18 mouse cellular contexts compared by ENCODE assay signal in the genomic region with DNA sequence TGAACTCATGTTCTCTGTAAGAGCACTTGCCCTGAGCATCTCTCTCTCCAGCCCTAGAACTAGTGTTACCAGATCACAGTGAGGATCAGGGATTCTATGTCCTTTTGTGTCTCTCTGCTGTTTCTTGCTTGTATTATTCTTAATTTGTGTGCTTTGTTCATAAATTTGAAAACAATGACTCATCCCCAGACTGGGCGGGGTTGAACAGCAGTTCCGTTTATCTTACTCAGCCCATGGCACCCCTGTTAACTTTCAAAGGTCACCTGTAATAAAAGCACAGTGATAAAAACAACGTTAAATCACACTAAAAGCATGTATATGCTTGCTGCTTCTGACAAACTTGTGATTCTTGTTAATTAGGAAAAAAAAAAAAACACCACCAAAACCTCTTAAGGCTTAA. TPM values are rescaled to one million over a fixed set of nuclear protein-coding genes. Genes with fewer than 3 reads are reported as not detected.
DNase-seq lines count a peak whose midpoint lies in the region; ATAC-seq lines count a peak whose summit lies in the region.
"Had no signal": no experiment of that assay in that cellular context is flagged by ENCODE, and none has a peak within 500 bp of the region (broad histone marks: within the 10 kb centered on the region; RNA-seq: fewer than 3 reads in every experiment).

No protein-coding gene starts in this region.

- peak overlapping the region; percentile 36; the same call in 1 of the 2 replicates for H3K9ac ChIP-seq in liver, embryonic 13.5 days
- H3K9ac ChIP-seq: forebrain, embryonic 15.5 days; heart, embryonic 15.5 days; hindbrain, embryonic 12.5 days; limb, embryonic 15.5 days; midbrain, embryonic 13.5 days had no signal

- H3K4me1 ChIP-seq in liver, embryonic 13.5 days (replicated peaks): peaks cover 44% of the 10 kb centered on the region

- H3K27me3 ChIP-seq in liver, embryonic 13.5 days: no peaks in the 10 kb centered on the region
- H3K27me3 ChIP-seq: forebrain, embryonic 15.5 days; heart, embryonic 15.5 days; hindbrain, embryonic 12.5 days; limb, embryonic 15.5 days; midbrain, embryonic 13.5 days had no signal

- no peaks in the 10 kb centered on the region for H3K9me3 ChIP-seq in liver, embryonic 13.5 days (replicated peaks)
- H3K9me3 ChIP-seq: forebrain, embryonic 15.5 days; heart, embryonic 15.5 days; hindbrain, embryonic 12.5 days; limb, embryonic 15.5 days; midbrain, embryonic 13.5 days had no signal

- no peak overlapping the region for H3K4me2 ChIP-seq in liver, embryonic 13.5 days
- H3K4me2 ChIP-seq: forebrain, embryonic 15.5 days; heart, embryonic 15.5 days; hindbrain, embryonic 12.5 days; limb, embryonic 15.5 days; midbrain, embryonic 13.5 days had no signal

- peak; percentile 36 to 77 for DNase-seq in adrenal gland, adult (ENCODE audit: inconsistent age in 2 of 2, low spot score in 1 of 2)
- DNase-seq in adrenal gland, postnatal 4 days (ENCODE audit: low spot score in 2 of 2): no peak
- DNase-seq in c-Kit-positive CD71-positive TER-119-negative erythroid progenitor cells, embryonic 14.5 days (ENCODE audit: low read depth): peak; percentile 65
- peak; percentile 46 for DNase-seq in liver, embryonic 13.5 days
- DNase-seq in T-cell, adult 2 months (ENCODE audit: low spot score): no peak
- no peak for DNase-seq in layer of hippocampus, postnatal 14 days (ENCODE audit: low spot score in 2 of 2)
- no peak for DNase-seq in urinary bladder, postnatal 10 days (ENCODE audit: low spot score)
- DNase-seq: cerebellum, postnatal 10 days; gastrocnemius, adult 2 months; heart, adult 18-20 months; kidney, adult 8-10 months; thymus, postnatal 36 days had no signal

- peak; percentile 34 for ATAC-seq in CD4-positive, CD25-positive, alpha-beta regulatory T cell, adult 4 months
- no peak for ATAC-seq in liver, embryonic 13.5 days (ENCODE audit: low read depth)
- ATAC-seq: forebrain, embryonic 15.5 days; midbrain, embryonic 13.5 days had no signal

- WGBS in liver, embryonic 13.5 days (ENCODE audit: insufficient replicate concordance): 18% methylated on average over 3 of the region's 3 CpGs

- H3K36me3 ChIP-seq in liver, embryonic 13.5 days: peaks cover 5% of the 10 kb centered on the region; the same call in 1 of the 2 replicates
- H3K36me3 ChIP-seq: forebrain, embryonic 15.5 days; hindbrain, embryonic 12.5 days; midbrain, embryonic 13.5 days had no signal

- peak overlapping the region; percentile 96 for H3K27ac ChIP-seq in liver, embryonic 13.5 days
- H3K27ac ChIP-seq: forebrain, embryonic 15.5 days; gastrocnemius, adult 2 months; heart, embryonic 15.5 days; hindbrain, embryonic 12.5 days; limb, embryonic 15.5 days; midbrain, embryonic 13.5 days had no signal

- no peak overlapping the region for H3K4me3 ChIP-seq in liver, embryonic 13.5 days (replicated peaks)
- H3K4me3 ChIP-seq: forebrain, embryonic 15.5 days; gastrocnemius, adult 2 months; heart, embryonic 15.5 days; hindbrain, embryonic 12.5 days; limb, embryonic 15.5 days; midbrain, embryonic 13.5 days had no signal

RNA-seq across cellular contexts. Expression of gene Asxl1, which starts 3.0 kb away (rescaled TPM):
- 10 to 100 TPM; 51.3 to 53.2 TPM for total RNA-seq in adrenal gland, postnatal 4 days (2021)
- 10 to 100 TPM; 12.3 to 20.9 TPM for polyA plus RNA-seq in CD4-positive, CD25-positive, alpha-beta regulatory T cell, adult 4 months (2017; shearing (Covaris generic))
- 5.6 and 5.9 TPM in 2 replicates for polyA plus RNA-seq in liver, embryonic 13.5 days (2015; fragmentation: Nextera tagmentation; extraction: Ambion mirVana)
- total RNA-seq in layer of hippocampus, postnatal 14 days (2021): 10 to 100 TPM; 34.6 to 34.7 TPM

RNA-seq across cellular contexts. Expression of gene Kif3b, which starts 51.4 kb away (rescaled TPM):
- total RNA-seq in adrenal gland, postnatal 4 days (2021): 10 to 100 TPM; 28.0 to 29.2 TPM
- 10 to 100 TPM; 11.2 to 13.0 TPM for polyA plus RNA-seq in CD4-positive, CD25-positive, alpha-beta regulatory T cell, adult 4 months (2017; shearing (Covaris generic))
- 1.8 and 2.2 TPM in 2 replicates for polyA plus RNA-seq in liver, embryonic 13.5 days (2015; fragmentation: Nextera tagmentation; extraction: Ambion mirVana)
- 10 to 100 TPM; 63.5 to 69.2 TPM for total RNA-seq in layer of hippocampus, postnatal 14 days (2021)

Comparison
In these comparisons a context has a peak if more than half of its experiments do, and no peak if none do; other contexts are left out.
1. DNase-seq: peak in adrenal gland, adult (2 of 2), c-Kit-positive CD71-positive TER-119-negative erythroid progenitor cells, embryonic 14.5 days (single experiment) and liver, embryonic 13.5 days (single experiment); none in adrenal gland, postnatal 4 days (0 of 2), T-cell, adult 2 months (single experiment), layer of hippocampus, postnatal 14 days (0 of 2) and urinary bladder, postnatal 10 days (single experiment).